Mouse (Mus musculus) stomach, embryonic 16.5 days (tissue): Measurements from ENCODE around the gene Tut4. TPM values are rescaled to one million over a fixed set of nuclear protein-coding genes. Genes with fewer than 3 reads are reported as not detected.

Source experiments
- ATAC-seq: fragments of 200-750 bp; cut with Nextera tagmentation; 2 replicates; pipeline ENCODE4 v1.8.0; 2017; ENCODE audit warnings: moderate number of reproducible peaks, moderate TSS enrichment; ENCODE audit not compliant: insufficient read depth, low FRiP score
- H3K27ac ChIP-seq: fragments of 300-500 bp; sonication (generic); 2 replicates; pipeline ENCODE4 v1.5.1; 2014; ENCODE audit warnings: low read length
- H3K27me3 ChIP-seq: fragments of 300-500 bp; sonication (generic); 2 replicates; pipeline ENCODE4 v1.6.1; 2014; ENCODE audit warnings: low read length, control low read depth, mixed read lengths; ENCODE audit not compliant: control insufficient read depth, insufficient read depth
- H3K36me3 ChIP-seq: fragments of 300-500 bp; sonication (generic); 2 replicates; pipeline ENCODE4 v1.6.1; 2014; ENCODE audit warnings: low read length; ENCODE audit not compliant: control insufficient read depth, insufficient read depth
- H3K4me1 ChIP-seq: fragments of 300-500 bp; sonication (generic); 2 replicates; pipeline ENCODE4 v1.6.1; 2014; ENCODE audit warnings: low read length, control low read depth, mixed read lengths; ENCODE audit not compliant: control insufficient read depth, insufficient read depth
- H3K4me2 ChIP-seq: fragments of 300-500 bp; sonication (generic); 2 replicates; pipeline ENCODE4 v1.6.1; 2014; ENCODE audit warnings: low read depth, low read length, mixed read lengths
- H3K4me3 ChIP-seq: fragments of 300-500 bp; sonication (generic); replicated peaks from 2 replicates; pipeline ENCODE4 v1.5.1; 2014; ENCODE audit warnings: mild to moderate bottlenecking, low read length
- H3K9ac ChIP-seq: fragments of 300-500 bp; sonication (generic); 2 replicates; pipeline ENCODE4 v1.6.1; 2014; ENCODE audit warnings: low read length
- H3K9me3 ChIP-seq: fragments of 300-500 bp; sonication (generic); replicated peaks from 2 replicates; pipeline ENCODE4 v1.6.1; 2016; ENCODE audit warnings: low read length, control low read depth; ENCODE audit not compliant: control insufficient read depth
- WGBS: fragments of 180-500 bp; shearing (Covaris S2); extraction: QIAGEN DNeasy Blood & Tissue Kit; methylation state at CpG from one replicate; pipeline ENCODE4 v1.1.7; 2014; 5-methylcytosine and 5-hydroxymethylcytosine counted together
- polyA plus RNA-seq: library from polyadenylated mRNA; unstranded; fragments of >200 nt; fragmentation: Nextera tagmentation; extraction: Ambion mirVana; gene quantifications from 2 replicates; pipeline ENCODE4 v1.2.1, GENCODE M21; 2015

Tut4 gene
- polyA plus RNA-seq, 1 experiment from 2014 or later: 49.3 TPM

- H3K4me3 ChIP-seq: peak overlapping the region; percentile 99
- H3K27me3 ChIP-seq: no peaks in the 10 kb centered on the region
- no peak overlapping the region for H3K27ac ChIP-seq
- ATAC-seq: no peak
- no peak overlapping the region for H3K9ac ChIP-seq
- WGBS: 24% methylated on average over 5 of the region's 5 CpGs
- peak overlapping the region; percentile 87 for H3K4me2 ChIP-seq
- H3K36me3 ChIP-seq: no peaks in the 10 kb centered on the region
- peaks cover 10% of the 10 kb centered on the region for H3K4me1 ChIP-seq
- no peaks in the 10 kb centered on the region for H3K9me3 ChIP-seq
Measured at GRCm38 (mm10) chr4:108461262-108461903, 2.2 kb downstream of the Tut4 start.

GRCm38 (mm10) chr4:108473586-108473985 lies 14.4 kb downstream of the Tut4 start:
- H3K4me2 ChIP-seq: no peak overlapping the region
- no peak for ATAC-seq
- no peaks in the 10 kb centered on the region for H3K4me1 ChIP-seq
- no peak overlapping the region for H3K4me3 ChIP-seq
- 64% methylated on average over 2 of the region's 2 CpGs for WGBS
- H3K9ac ChIP-seq: no peak overlapping the region
- no peaks in the 10 kb centered on the region for H3K36me3 ChIP-seq
- no peak overlapping the region for H3K27ac ChIP-seq
- H3K27me3 ChIP-seq: no peaks in the 10 kb centered on the region
- no peaks in the 10 kb centered on the region for H3K9me3 ChIP-seq

- H3K27ac ChIP-seq: no peak overlapping the region
- no peak for ATAC-seq
- no peak overlapping the region for H3K4me3 ChIP-seq
- no peaks in the 10 kb centered on the region for H3K27me3 ChIP-seq
- no peak overlapping the region for H3K4me2 ChIP-seq
- H3K9ac ChIP-seq: no peak overlapping the region
- peaks cover 9% of the 10 kb centered on the region for H3K36me3 ChIP-seq
- H3K9me3 ChIP-seq: no peaks in the 10 kb centered on the region
- no peaks in the 10 kb centered on the region for H3K4me1 ChIP-seq
Measured at GRCm38 (mm10) chr4:108482776-108483175, 23.6 kb downstream of the Tut4 start.

- Histone ChIP-seq H3K36me3 (peaks cover 9% of the 10 kb centered on the region), H3K9ac (no peak overlapping the region), H3K4me3 (no peak overlapping the region), H3K9me3 (no peaks in the 10 kb centered on the region), H3K27me3 (no peaks in the 10 kb centered on the region), H3K27ac (no peak overlapping the region), H3K4me1 (no peaks in the 10 kb centered on the region), H3K4me2 (no peak overlapping the region)
- no peak for ATAC-seq
- WGBS: 92% methylated on average over 4 of the region's 4 CpGs
Measured at GRCm38 (mm10) chr4:108484230-108484629, 25.0 kb downstream of the Tut4 start.

GRCm38 (mm10) chr4:108503023-108503422 lies 43.8 kb downstream of the Tut4 start:
- Histone ChIP-seq H3K9ac (no peak overlapping the region), H3K9me3 (no peaks in the 10 kb centered on the region), H3K4me2 (no peak overlapping the region), H3K27me3 (no peaks in the 10 kb centered on the region), H3K27ac (no peak overlapping the region), H3K36me3 (peaks cover 8% of the 10 kb centered on the region; the same call in 1 of the 2 replicates), H3K4me3 (no peak overlapping the region), H3K4me1 (no peaks in the 10 kb centered on the region)
- WGBS: 89% methylated on average over 2 of the region's 2 CpGs
- ATAC-seq: no peak

- Histone ChIP-seq H3K4me3 (no peak overlapping the region), H3K4me2 (no peak overlapping the region), H3K27me3 (no peaks in the 10 kb centered on the region), H3K27ac (no peak overlapping the region), H3K36me3 (peaks cover 3% of the 10 kb centered on the region; the same call in 1 of the 2 replicates), H3K9me3 (no peaks in the 10 kb centered on the region), H3K4me1 (no peaks in the 10 kb centered on the region), H3K9ac (no peak overlapping the region)
- 85% methylated on average over 2 of the region's 2 CpGs for WGBS
- ATAC-seq: no peak
Measured at GRCm38 (mm10) chr4:108539701-108540100, 80.5 kb downstream of the Tut4 start.

- ATAC-seq: no peak
- H3K36me3 ChIP-seq: peaks cover 19% of the 10 kb centered on the region; the same call in 1 of the 2 replicates
Measured at GRCm38 (mm10) chr4:108565026-108565425, 105.8 kb downstream of the Tut4 start.

GRCm38 (mm10) chr4:108572644-108573043 lies 113.4 kb downstream of the Tut4 start:
- no peaks in the 10 kb centered on the region for H3K9me3 ChIP-seq
- ATAC-seq: no peak
- 96% methylated on average over 3 of the region's 3 CpGs for WGBS
- no peak overlapping the region for H3K9ac ChIP-seq
- no peak overlapping the region for H3K4me2 ChIP-seq
- H3K4me1 ChIP-seq: peaks cover 2% of the 10 kb centered on the region; the same call in 1 of the 2 replicates
- no peak overlapping the region for H3K4me3 ChIP-seq
- H3K27ac ChIP-seq: no peak overlapping the region
- peaks cover 20% of the 10 kb centered on the region for H3K36me3 ChIP-seq
- no peaks in the 10 kb centered on the region for H3K27me3 ChIP-seq

More at GRCm38 (mm10) chr4:108565026-108565425, 105.8 kb downstream of the Tut4 start:
- H3K27me3 ChIP-seq: no peaks in the 10 kb centered on the region
- no peak overlapping the region for H3K4me3 ChIP-seq
- H3K4me1 ChIP-seq: no peaks in the 10 kb centered on the region
- no peak overlapping the region for H3K4me2 ChIP-seq
- H3K9ac ChIP-seq: no peak overlapping the region
- no peak overlapping the region for H3K27ac ChIP-seq
- WGBS: 70% methylated on average over 1 of the region's 1 CpGs
- H3K9me3 ChIP-seq: no peaks in the 10 kb centered on the region

GRCm38 (mm10) chr4:108578840-108579742 lies 119.9 kb downstream of the Tut4 start, which contains the start of the genes Prpf38a and Orc1:
Prpf38a (minus strand) TSS chr4:108579336.
Orc1 (plus strand) TSS chr4:108579423.
- peak within 1 kb of the TSS; percentile 70 for H3K9ac ChIP-seq
- peak within 1 kb of the TSS; percentile 29 for H3K27ac ChIP-seq
- H3K36me3 ChIP-seq: peaks cover 10% of the 10 kb centered on the region; the same call in 1 of the 2 replicates
- no peaks in the 10 kb centered on the region for H3K9me3 ChIP-seq
- H3K27me3 ChIP-seq: no peaks in the 10 kb centered on the region
- H3K4me2 ChIP-seq: peak within 1 kb of the TSS; percentile 64
- WGBS: under 1% methylated on average over 64 of the region's 64 CpGs
- ATAC-seq: peak; percentile 99
- H3K4me3 ChIP-seq: peak within 1 kb of the TSS; percentile 60
- peaks cover 11% of the 10 kb centered on the region for H3K4me1 ChIP-seq
